Mouse (Mus musculus) ovary, postnatal 14 days (tissue): ENCODE results near the gene 4930426L09Rik.

Source experiments
- DNase-seq: peaks from one replicate; pipeline ENCODE4 v3.0.0; 2022; ENCODE audit warnings: low spot score

The 4930426L09Rik gene

GRCm38 (mm10) chr2:18998054-18998478 lies at the start of gene 4930426L09Rik, which contains the start of gene Pip4k2a:
4930426L09Rik (plus strand) TSS chr2:18998343.
Pip4k2a (minus strand) TSS chr2:18998126.
- DNase-seq, result peak; percentile 85

GRCm38 (mm10) chr2:18948741-18949140 lies 49.4 kb upstream of the 4930426L09Rik start:
- no peak for DNase-seq

GRCm38 (mm10) chr2:18950758-18951157 lies 47.4 kb upstream of the 4930426L09Rik start:
- no peak for DNase-seq

GRCm38 (mm10) chr2:18952102-18952673 lies 46.0 kb upstream of the 4930426L09Rik start:
- no peak for DNase-seq

- DNase-seq, result no peak
These were observed 43.7 kb upstream of the 4930426L09Rik start for GRCm38 (mm10) chr2:18954422-18954821.

- DNase-seq, result no peak
These were observed 43.1 kb upstream of the 4930426L09Rik start for GRCm38 (mm10) chr2:18955022-18955421.

GRCm38 (mm10) chr2:18955671-18956070 lies 42.5 kb upstream of the 4930426L09Rik start:
- DNase-seq, result no peak

GRCm38 (mm10) chr2:18956424-18956823 lies 41.7 kb upstream of the 4930426L09Rik start:
- DNase-seq, result no peak

- no peak for DNase-seq
These were observed 41.2 kb upstream of the 4930426L09Rik start for GRCm38 (mm10) chr2:18956945-18957344.

GRCm38 (mm10) chr2:18957459-18957858 lies 40.7 kb upstream of the 4930426L09Rik start:
- no peak for DNase-seq

- no peak for DNase-seq
These were observed 40.1 kb upstream of the 4930426L09Rik start for GRCm38 (mm10) chr2:18958044-18958443.

- DNase-seq, result no peak
These were observed 39.6 kb upstream of the 4930426L09Rik start for GRCm38 (mm10) chr2:18958501-18958900.

- DNase-seq, result no peak
These were observed 39.1 kb upstream of the 4930426L09Rik start for GRCm38 (mm10) chr2:18959008-18959407.

GRCm38 (mm10) chr2:18959558-18959957 lies 38.6 kb upstream of the 4930426L09Rik start:
- DNase-seq, result no peak

- no peak for DNase-seq
These were observed 37.7 kb upstream of the 4930426L09Rik start for GRCm38 (mm10) chr2:18960376-18960973.

- DNase-seq, result no peak
These were observed 35.6 kb upstream of the 4930426L09Rik start for GRCm38 (mm10) chr2:18962502-18962901.

GRCm38 (mm10) chr2:18963286-18964040 lies 34.7 kb upstream of the 4930426L09Rik start:
- no peak for DNase-seq

GRCm38 (mm10) chr2:18965108-18965507 lies 33.0 kb upstream of the 4930426L09Rik start:
- no peak for DNase-seq

GRCm38 (mm10) chr2:18965950-18966349 lies 32.2 kb upstream of the 4930426L09Rik start:
- no peak for DNase-seq

- DNase-seq, result no peak
These were observed 31.6 kb upstream of the 4930426L09Rik start for GRCm38 (mm10) chr2:18966566-18966965.

- DNase-seq, result no peak
These were observed 30.6 kb upstream of the 4930426L09Rik start for GRCm38 (mm10) chr2:18967451-18968063.

- DNase-seq, result no peak
These were observed 29.0 kb upstream of the 4930426L09Rik start for GRCm38 (mm10) chr2:18969066-18969681.
